Mouse (Mus musculus): ENCODE measurements around the gene Larp1.

The Larp1 gene

DNA sequence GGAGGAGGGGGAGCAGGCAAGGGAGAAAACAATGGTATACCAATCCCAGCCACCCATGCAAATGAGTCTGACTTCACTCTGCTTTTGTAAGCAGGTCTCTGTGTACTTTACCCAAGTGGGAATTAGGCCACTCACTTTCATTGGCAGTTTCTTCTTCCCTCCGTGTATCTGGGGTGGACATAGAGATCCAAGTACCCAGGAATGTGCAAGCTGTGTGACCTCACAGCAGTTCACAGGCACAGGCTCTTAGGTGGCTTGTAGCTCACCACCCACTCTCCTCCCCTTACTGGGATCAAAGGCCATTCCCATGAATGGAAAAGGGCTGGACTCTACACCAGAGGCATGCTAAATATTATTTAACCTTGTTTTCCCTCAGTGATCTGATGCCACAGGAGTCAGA is 10.0 kb upstream of the Larp1 start:
- DNase-seq (ENCODE audit: extremely low spot score, low read depth, low spot score) = no peak

DNA sequence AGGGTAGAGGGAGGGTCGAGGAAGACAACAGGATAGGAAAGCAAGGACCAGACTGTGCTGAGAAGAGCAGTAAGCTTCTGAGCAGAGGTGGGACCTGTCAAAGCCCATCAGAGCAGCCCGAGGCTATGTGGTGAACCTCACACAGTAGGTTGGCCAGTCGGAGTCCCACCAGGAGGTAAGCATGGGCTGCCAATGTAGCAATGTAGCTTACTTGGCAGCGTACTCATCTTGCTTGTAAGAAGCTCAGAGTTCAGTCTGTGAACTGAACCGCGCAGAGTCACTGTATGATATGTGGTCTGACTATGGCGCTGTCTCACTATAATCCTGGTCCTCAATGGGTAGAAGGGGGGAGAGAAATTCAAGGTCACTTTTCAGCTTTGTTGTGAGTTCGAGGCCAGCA is 5.7 kb upstream of the Larp1 start:
- no peak for DNase-seq (ENCODE audit: extremely low spot score, low read depth, low spot score)

DNA sequence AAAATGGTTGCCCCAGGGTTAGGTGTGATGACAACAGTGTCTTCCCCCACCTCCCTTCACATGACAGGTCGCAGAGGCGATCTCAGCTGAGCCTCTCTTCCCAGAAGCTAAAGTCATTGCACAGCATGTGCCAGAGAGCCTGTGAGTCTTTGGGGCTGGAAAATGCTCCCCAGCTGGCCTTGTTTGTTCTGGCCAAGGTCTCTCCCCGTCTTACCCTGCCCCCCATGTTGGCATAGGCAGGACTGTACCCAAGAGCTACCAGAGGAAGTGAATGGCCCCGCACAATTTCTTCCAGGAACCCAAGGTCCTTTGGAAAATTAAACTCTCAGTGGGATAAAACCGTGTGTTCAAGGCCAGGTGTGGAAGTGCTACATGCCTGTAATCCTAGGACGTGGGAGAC is 5.1 kb upstream of the Larp1 start:
- no peak for DNase-seq (ENCODE audit: extremely low spot score, low read depth, low spot score)

DNA sequence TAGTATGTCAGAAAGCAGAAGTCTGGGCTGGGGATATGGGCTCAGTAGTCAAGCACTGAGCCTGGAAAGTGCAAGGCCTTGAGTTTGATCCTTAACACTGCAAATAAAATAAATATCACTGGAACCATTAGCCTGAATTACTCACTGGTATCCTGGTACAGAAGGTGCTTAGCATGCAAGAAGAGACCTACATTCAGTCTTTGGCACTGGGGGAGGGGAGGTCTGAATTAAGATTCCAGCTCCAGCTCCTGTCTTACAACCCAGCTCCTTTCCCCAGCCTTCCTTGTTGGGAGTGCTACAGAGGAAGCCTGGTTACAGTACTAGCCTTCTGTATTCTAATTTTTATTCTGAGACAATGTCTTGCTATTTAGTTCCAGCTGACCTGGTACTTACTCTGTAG is 3.8 kb upstream of the Larp1 start:
- no peak for DNase-seq (ENCODE audit: extremely low spot score, low read depth, low spot score)

DNA sequence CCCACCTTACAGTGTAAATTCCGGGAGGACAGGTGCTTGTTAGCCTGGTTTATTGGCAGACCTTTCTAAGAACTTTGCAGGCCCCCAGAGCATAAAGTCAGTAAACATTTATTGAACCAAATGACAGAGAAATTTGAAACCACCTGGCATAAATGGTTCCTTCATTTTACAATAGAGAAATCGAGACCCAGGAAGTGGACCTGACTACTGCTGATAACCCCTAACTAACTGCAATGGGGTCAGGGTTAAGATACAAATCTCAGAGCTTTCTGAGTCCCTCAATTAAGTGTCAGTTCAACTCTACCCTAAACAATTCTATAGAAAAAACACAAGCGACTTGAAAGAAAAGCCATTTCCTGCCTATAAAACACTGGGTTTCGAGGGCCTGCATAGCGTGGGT is 851 bp upstream of the Larp1 start:
- DNase-seq (ENCODE audit: extremely low spot score, low read depth, low spot score) = no peak

DNA sequence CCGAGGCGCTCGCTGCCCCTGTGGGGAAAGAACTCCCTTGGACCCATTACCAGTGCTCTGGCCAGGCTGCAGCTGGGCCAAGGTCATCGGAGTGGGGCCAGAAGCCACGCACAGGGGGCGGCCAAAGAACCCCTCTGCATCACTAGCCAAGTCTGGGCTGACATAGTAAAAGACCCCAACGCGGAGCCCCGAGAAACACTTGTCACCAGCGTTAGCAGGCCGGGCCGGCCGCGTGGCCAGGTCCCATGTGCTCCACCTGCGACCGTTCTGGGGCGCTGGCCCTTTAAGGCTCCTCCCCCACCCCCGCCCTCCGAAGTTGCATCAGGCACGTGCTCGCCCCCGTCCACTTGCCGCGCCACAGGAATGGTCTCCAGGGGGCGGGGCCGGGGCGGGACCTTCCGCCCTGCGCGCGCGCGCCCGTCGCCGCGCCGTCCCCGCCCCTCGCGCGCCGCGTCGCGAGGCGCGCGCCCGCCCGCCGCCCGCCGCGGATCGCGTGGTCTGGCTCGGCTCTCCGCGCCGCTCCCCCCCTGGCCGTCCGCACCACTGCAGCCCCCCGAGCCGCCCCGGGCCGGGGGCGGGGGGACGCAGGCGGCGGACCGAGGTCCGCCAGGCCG is 320 bp upstream of the Larp1 start:
- peak; percentile 52 for DNase-seq (ENCODE audit: extremely low spot score, low read depth, low spot score)

DNA sequence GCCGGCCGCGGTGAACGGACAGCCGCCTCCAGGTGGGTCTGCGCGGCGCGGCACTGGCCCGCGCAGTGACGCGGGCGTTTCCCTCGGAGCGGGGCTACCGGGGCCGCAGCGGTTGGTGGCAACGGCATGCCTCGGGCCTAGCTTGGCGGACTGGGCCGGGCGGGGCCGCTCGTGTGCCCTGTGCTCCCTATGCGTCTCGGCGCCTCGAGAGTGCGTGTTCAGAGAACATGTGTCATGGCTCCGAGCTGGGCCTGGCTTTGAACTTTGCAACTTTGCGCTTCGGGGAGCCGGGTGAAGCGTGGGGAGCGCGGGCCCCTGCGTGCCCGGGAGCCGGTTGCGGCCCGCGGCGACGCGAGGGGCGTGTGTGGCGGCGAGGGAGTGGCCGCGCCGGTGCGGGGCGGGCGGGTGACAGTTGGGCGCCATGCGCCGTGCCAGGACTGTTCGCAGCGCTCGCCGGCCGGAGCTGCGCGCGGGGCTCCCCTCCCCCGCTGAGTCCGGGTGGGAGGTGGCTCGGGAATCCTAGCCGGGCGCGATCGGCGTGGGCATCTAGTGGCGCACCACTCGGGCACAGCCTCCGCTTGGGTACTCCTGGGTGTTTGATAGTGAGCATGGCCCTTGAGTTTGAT is 765 bp downstream of the Larp1 start:
- no peak for DNase-seq (ENCODE audit: extremely low spot score, low read depth, low spot score)

DNA sequence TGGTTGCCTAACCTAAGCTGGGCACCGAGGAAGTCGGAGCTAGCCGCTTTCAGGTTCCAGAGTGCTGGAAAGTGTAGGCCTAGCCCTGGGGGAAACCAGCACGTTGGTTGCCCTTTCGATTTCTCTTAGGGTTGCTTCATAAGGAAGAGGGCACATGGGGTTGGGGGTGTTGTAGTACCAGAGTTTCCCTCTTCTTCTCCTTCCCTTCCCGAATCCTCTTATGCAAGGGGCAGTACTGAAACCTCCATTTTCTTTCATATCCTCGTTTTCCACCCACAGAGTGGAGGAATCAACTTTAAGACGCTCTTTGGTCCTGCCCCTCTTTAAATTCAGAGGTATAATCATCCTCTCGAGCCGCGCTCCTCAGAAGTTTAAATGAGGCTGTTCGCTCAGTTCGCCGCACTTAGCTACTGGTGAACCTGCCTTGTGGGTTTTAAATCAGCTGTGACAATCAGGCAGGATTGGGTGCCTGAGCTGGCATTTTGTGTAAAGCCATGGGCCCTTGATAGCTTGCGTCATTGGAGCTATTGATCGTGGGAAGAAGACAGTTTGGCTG is 1.4 kb downstream of the Larp1 start:
- no peak for DNase-seq (ENCODE audit: extremely low spot score, low read depth, low spot score)

DNA sequence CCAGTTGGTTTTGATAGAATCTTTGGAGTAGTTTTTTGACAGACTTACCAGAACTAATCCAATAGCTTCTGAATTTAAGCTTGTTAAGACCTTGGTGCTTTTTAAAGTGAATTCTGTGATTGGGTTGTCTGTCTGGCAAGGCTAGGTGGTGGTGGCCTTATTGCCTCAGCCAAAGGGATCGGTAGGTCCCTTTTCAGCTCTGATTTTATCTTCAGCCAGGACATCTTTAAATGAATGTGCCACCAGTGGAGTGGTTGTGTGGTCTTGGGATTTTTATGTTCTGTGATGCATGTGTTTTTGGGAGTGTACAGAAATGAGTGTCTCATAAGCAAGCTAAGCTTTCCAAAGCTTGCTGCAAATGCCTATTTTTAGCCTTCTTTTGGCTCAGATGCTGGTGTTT is 2.1 kb downstream of the Larp1 start:
- DNase-seq (ENCODE audit: extremely low spot score, low read depth, low spot score) = no peak

DNA sequence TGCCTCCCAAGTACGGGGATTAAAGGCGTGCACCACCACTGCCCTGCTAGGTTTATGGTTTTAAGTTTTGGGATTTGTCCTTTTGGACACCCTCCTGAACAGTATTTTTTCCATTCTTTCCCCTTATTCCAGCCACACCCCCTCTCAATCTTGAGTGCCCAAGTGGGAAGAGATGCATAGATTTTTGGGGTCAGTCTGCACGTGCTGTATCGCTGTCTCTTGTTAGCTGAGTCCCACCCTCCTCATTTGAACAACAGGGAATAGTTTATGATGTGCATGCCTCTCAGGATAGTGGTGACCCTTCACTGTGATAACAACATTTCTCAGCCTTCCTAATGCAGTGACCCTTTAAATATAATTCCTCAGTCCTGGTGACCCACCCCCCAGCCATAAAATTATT is 2.9 kb downstream of the Larp1 start:
- no peak for DNase-seq (ENCODE audit: extremely low spot score, low read depth, low spot score)

DNA sequence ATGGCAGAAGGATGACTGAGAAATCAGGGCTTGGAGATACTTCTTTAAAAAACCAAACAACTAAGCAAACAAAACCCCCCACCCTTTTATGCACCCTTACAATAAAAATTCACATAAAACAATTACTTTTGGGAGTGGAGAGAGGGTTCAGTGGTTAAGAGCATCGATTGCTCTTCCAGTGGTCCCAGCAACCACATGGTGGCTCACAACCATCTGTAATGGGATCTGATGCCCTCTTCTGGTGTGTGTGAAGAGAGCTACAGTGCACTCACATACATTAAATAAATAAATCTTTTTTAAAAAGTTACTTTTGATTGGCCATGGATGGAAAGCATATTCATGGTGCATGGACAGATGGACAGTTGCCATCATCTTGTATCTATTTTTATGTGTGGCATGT is 3.8 kb downstream of the Larp1 start:
- no peak for DNase-seq (ENCODE audit: extremely low spot score, low read depth, low spot score)

DNA sequence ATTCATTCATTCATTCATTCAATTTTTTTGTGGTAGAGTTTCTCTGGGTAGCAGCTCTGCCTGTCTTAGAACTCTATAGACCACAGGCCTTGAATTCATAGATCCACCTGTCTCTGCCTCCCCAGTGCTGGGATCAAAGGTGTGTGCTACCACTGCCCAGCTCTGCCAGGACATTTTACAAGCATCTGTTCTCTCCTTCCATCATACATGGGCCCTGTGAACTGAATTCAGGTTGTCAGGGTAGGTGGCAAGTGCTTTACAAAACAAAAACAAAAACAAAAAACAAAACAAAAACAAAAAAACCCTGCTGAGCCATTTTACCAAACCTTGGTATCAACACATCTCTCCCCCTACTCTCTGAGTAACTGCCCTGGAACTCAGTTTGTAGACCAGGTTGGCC is 4.2 kb downstream of the Larp1 start:
- DNase-seq (ENCODE audit: extremely low spot score, low read depth, low spot score) = no peak

DNA sequence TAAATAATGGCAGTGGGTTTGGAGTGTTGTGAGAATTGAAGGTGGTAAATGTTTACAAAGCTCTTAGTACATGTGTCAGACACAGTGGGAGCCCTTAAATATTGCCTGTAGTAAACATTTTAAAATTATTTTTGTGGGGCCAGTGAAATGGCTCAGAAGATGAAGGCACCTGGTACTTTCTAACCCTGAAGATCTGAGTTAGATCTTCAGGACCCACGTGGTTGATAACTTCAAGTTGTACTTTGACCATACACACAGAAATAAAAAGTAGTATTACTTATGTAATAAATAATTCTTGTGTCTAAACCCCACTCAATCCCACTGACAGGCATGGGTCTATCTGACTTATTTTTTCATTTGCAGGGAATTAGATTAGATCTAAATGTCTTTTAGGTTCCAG is 5.7 kb downstream of the Larp1 start:
- no peak for DNase-seq (ENCODE audit: extremely low spot score, low read depth, low spot score)

DNA sequence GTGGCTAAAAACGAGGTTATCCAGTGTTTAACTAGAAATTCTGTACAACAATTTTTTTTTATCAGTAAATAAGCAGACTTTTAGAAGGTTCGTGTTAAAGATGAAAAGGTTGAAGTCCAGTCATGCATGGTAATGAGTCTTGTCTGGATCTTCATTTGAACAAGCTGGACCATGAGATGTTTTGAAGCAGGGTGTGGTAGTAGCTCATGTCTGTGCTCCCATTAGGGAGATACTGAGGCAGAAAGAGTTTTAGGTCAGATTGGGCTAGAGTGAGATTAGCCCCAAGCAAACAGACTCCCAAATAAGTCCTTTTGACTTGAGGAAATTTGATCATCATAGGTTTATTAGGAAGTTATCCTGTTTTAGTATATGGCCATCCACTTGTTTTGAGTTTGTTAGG is 6.5 kb downstream of the Larp1 start:
- DNase-seq (ENCODE audit: extremely low spot score, low read depth, low spot score) = no peak

DNA sequence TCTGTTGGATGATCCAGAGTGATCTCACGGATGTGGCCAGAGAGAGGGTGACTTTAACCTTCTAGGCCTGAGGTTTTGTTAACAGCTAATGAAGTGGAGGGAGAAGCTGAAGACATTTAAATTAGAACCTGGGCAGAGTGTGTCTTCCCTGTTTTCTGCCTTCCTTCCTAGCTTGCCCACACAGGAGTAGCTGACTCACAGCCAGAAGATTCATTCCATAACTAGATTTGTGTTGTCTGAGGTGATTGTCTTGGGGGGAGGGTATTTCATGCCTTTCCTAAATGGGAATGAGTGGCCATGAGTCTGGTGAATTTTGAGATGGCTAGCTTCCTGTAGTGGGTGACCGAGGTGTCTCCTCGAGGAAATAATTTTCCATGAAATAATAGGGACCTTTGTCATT is 7.5 kb downstream of the Larp1 start:
- no peak for DNase-seq (ENCODE audit: extremely low spot score, low read depth, low spot score)

DNA sequence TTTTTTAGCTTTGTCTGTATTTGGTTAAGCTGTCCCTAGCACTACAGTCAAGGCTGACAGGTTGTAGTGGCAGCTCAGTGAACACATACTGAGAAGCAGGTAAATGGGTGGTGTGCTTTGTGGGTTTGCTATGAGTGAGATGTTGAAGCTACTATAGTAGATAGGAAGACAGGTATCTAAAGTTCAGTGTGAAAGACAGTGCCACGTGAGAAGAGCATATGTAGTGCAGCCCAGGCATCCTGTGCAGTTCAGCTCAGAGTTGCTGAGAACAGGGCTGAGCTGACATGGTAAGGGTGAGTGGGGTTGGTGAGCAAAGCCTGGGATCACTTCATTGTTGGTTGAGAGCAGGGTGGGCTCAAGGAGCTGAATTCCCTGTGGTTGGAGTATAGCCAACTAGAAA is 8.6 kb downstream of the Larp1 start:
- no peak for DNase-seq (ENCODE audit: extremely low spot score, low read depth, low spot score)

DNA sequence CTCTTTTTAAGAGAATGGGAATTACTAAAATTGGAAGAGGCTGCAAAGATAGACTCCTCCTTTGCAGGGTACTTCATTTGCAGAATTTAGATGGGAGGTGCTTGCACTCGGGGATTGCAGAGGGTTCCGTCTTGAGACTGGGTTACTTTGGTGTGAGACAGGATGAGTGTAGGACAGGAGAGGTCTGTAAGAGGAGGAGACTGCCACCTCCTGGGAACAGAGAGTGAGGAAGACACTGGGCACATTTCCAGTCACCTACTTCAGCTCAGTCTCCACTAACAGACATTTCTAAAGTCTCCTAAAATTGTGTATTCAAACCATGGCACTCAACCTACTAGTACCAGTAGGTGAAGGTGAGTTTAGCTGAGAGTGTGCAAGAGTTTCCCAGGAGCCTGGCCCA is 9.4 kb downstream of the Larp1 start:
- DNase-seq (ENCODE audit: extremely low spot score, low read depth, low spot score) = no peak

DNA sequence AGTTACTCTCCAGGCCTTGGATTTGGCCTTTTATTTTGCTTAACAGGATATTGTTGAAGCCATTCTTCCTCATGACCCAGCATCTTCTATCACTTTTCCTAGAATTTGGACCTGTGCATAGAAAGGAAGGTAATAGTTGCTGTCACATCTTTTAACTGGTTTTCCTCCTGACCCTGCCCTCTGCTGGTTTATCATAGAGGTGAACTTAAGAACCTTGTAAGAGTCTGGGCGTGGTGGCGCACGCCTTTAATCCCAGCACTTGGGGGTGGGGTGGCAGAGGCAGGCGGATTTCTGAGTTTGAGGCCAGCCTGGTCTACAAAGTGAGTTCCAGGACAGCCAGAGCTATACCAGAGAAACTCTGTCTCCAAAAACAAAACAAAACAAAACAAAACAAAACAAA is 9.8 kb downstream of the Larp1 start:
- no peak for DNase-seq (ENCODE audit: extremely low spot score, low read depth, low spot score)

DNA sequence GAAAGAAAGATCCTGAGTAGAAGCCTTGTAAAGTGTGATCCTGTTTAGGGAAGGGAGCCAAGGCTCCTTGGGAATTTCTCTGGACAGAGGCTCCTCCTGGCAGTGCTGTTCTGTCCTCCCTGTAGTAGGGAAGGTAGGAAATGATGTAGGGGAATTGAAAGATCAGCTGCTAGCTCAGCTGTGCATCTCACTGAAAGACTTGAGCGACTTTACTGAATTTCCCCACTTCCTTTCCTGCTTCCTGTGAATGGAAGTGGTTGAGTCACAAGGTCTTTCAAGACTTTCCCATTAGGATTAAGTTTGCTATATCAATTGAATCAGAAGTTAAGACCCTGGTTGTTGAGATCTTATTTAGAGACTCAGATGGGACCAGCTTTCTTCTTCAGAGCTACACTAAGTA is 12.2 kb downstream of the Larp1 start:
- no peak for DNase-seq (ENCODE audit: extremely low spot score, low read depth, low spot score)

DNA sequence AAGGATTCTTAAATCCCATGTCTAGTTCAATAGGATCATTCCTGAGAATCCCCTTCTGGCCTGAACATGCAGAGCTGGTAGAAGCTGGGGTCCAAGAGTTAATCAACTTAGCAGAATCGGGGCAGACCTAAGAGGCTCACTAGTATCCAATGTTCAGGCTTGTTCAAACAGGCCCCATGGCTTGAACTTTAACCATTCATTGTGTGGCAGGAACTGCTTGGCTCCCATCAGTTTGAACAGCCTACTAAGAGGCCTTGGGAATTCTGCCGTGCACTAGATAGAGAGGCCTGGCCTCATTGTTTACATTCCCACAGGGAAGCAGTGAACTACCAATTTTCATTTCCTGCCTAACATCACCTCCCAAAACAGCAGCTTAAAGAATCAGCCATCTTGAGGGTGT is 12.8 kb downstream of the Larp1 start:
- no peak for DNase-seq (ENCODE audit: extremely low spot score, low read depth, low spot score)

DNA sequence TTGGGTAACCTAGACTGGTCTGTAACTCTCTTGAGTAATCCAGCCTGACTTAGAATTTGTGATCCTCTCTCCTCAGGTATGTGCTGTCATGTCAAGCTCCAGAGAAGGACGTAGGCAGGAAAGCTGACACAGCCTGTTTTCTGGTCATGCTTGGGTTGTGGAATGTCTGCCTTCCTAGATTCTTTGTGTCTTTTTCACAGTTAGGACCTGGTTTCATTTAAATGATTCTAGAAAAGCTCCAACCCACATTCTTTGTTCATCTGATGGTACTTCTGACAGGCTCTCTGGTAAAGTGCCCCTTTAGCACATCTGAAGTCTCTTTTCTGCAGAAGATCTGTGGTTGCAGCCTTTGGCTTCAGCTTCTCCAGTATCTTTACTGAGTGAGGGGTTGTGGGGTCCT is 15.4 kb downstream of the Larp1 start:
- no peak for DNase-seq (ENCODE audit: extremely low spot score, low read depth, low spot score)

DNA sequence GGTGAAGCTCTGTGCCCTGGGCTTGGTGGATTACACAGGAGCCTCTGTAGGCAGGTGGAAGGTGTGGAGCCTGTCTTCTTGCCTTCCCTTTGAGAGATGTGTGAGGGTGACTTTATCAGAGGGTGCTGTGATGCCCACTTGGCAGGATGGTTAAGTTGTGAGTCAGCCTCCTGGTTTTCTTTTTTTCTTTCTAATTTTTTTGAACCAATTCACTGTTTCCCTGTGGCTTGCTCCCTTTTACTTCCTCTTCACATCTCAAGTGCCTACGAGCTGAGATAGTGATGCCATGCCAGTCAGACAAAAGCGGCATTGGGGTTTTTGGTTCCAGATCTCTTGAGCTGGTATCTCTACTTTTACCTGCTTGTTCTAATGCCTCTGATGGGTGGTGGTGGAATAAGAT is 15.8 kb downstream of the Larp1 start:
- DNase-seq (ENCODE audit: extremely low spot score, low read depth, low spot score) = no peak

DNA sequence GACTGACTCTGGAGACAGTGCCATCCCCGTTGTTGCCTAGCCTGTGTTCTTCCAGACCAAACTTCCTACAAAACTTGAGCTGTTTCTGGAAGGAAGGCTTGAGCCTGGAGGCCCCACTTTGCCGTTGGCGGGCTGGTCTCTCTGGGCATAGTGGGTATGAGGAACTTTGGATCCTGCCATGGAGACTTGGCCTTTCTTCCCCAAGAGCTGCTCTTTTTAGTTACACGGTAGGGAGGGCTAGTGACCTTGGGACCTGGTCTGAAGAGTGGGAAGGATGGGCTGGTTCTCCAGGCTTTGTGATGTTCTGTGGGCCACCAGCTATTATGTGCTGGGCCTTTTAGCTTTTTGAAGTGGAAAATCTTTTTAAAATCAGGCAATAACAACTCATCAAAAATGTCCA is 17.0 kb downstream of the Larp1 start:
- DNase-seq (ENCODE audit: extremely low spot score, low read depth, low spot score) = no peak

Measured in hindlimb bud, embryonic 11.5 days (tissue).